In genomic region chr4:123768234-123768633, GRCm38 (mm10) we compare ENCODE assay signal across 20 mouse cellular contexts. TPM values are rescaled to one million over a fixed set of nuclear protein-coding genes. Genes with fewer than 3 reads are reported as not detected.
"Had no signal": no experiment of that assay in that cellular context is flagged by ENCODE, and none has a peak within 500 bp of the region (broad histone marks: within the 10 kb centered on the region; RNA-seq: fewer than 3 reads in every experiment).

No protein-coding gene starts in this region.

- H3K9me3 ChIP-seq: lung, embryonic 15.5 days; megakaryocyte, embryonic 14.5 days; midbrain, embryonic 13.5 days; midbrain, embryonic 15.5 days; neural tube, embryonic 12.5 days had no signal

- H3K27ac ChIP-seq: lung, embryonic 15.5 days; macrophage; midbrain, embryonic 13.5 days; midbrain, embryonic 15.5 days; neural tube, embryonic 12.5 days had no signal

- H3K9ac ChIP-seq: liver, postnatal 0 days; lung, embryonic 15.5 days; midbrain, embryonic 13.5 days; midbrain, embryonic 15.5 days; neural tube, embryonic 12.5 days had no signal

- H3K4me2 ChIP-seq: lung, embryonic 15.5 days; midbrain, embryonic 11.5 days; midbrain, embryonic 13.5 days; midbrain, embryonic 15.5 days; neural tube, embryonic 12.5 days had no signal

- DNase-seq: liver, postnatal 0 days; lung, adult 2 months; lung, postnatal 14 days; lung, postnatal 36 days; right cerebral cortex, postnatal 14 days; spleen, adult 18-20 months; thymus, adult 18-20 months; thymus, postnatal 14 days; thymus, postnatal 36 days had no signal

- H3K4me3 ChIP-seq: lung, embryonic 15.5 days; megakaryocyte, embryonic 14.5 days; midbrain, embryonic 13.5 days; midbrain, embryonic 15.5 days; neural tube, embryonic 12.5 days had no signal

- H3K36me3 ChIP-seq: lung, embryonic 15.5 days; midbrain, embryonic 13.5 days; midbrain, embryonic 15.5 days; neural tube, embryonic 12.5 days had no signal

- ATAC-seq: liver, postnatal 0 days; lung, postnatal 0 days; midbrain, embryonic 13.5 days; midbrain, embryonic 15.5 days had no signal

- H3K27me3 ChIP-seq: lung, embryonic 15.5 days; megakaryocyte, embryonic 14.5 days; midbrain, embryonic 13.5 days; midbrain, embryonic 15.5 days; neural tube, embryonic 12.5 days had no signal

- H3K4me1 ChIP-seq: lung, embryonic 15.5 days; megakaryocyte, embryonic 14.5 days; midbrain, embryonic 13.5 days; midbrain, embryonic 15.5 days; neural tube, embryonic 12.5 days had no signal

RNA-seq across cellular contexts. Expression of gene Rhbdl2, which starts 19.4 kb away (rescaled TPM):
- total RNA-seq: megakaryocyte progenitor cell, adult 5-6 weeks; monocyte, adult 5-6 weeks; neutrophil, adult 5-6 weeks had no signal
- polyA plus RNA-seq: liver, postnatal 0 days; macrophage had no signal
